Mouse (Mus musculus) G1E (cell line): Measurements from ENCODE around the gene Paqr6.

Experiments used
- CTCF ChIP-seq: IDR thresholded peaks from 2 replicates; pipeline ENCODE4 v1.5.1; 2012; ENCODE audit warnings: low read depth, low read length, inconsistent platforms, mixed read lengths
- GATA1 ChIP-seq: IDR thresholded peaks from 2 replicates; pipeline ENCODE4 v1.6.1; 2012; ENCODE audit warnings: borderline replicate concordance, low read length, inconsistent platforms, mixed read lengths
- POLR2AphosphoS5 ChIP-seq: IDR thresholded peaks from 2 replicates; pipeline ENCODE4 v1.6.1; 2012; ENCODE audit warnings: low read depth, low read length, inconsistent platforms; ENCODE audit not compliant: insufficient replicate concordance
- TAL1 ChIP-seq: conservative IDR thresholded peaks from 2 replicates; pipeline ENCODE4 v1.6.1; 2012; ENCODE audit warnings: low read depth, low read length, inconsistent platforms, mixed read lengths

DNA sequence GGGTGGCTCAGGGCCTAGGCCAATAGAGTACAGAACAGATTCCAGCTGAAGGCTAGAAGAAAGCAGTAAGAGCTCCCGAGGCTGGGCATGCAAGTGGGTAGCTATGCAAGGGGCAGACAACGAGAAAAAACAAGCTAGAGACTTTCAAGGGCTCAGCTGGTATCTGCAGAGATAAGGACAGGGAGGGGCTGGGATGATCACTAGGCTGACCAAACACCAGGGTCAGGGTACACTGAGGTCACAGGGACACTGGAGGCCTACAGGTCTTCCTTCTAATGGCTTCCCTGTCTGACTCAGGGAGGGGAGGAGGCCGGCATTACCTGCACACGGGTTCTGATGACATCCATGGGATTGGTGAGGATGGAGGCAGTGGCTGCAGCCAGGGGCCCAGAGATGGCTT is 51.3 kb downstream of the Paqr6 start:
- TF ChIP-seq CTCF (no peak), TAL1 (no peak), GATA1 (no peak), POLR2AphosphoS5 (no peak)
